8 mouse cellular contexts compared by ENCODE assay signal in the genomic region with DNA sequence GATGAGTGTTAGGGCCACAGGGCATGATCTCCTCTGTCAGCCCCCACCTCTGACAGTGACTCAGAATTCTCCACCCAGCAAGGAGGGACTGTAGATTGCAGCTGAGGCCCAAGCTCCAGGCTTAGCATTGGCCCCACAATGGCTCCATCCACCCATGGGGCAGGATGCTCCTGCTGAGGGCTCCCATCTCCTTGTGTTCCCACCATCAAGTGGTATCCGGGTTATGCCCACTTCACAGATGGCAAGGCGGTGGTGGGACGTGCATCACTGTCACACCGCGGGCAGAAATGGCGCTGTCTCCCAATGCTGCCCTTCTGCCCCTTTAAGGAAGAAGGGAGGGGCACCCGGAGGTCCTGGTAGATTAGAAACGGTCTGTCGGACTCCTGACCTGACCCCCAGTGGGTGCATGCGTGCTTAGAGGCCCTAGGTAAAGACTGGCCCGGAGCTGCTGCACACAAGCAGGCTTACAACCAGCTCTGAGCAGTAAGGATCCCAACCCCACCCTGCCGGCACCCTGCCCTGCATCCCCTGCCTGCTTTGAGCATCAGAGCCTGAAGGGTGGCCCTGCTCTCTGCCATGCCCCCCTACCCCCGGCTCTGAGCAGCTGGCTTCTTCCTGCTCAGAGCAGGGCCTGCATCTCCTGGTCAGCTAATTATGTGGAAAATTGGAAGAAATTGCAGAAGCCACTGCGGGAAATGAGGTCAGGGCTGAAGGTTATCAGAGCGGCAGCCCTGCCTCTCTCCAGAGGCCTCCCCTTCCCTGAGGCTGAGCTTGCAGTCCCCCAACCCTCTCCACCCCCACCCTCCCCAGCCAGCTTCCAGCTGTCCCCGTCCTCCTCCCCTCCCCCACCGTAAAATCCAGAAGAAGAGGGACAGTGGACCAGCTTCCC.
DNase-seq lines count a peak whose midpoint lies in the region; ATAC-seq and TF ChIP-seq lines count a peak whose summit lies in the region.

No protein-coding gene starts in this region.

- ATAC-seq in lung, postnatal 0 days: peak; percentile 13; the same call in 1 of the 2 replicates
- no peak for ATAC-seq in forebrain, embryonic 14.5 days
- peak; percentile 39 for ATAC-seq in stomach, embryonic 14.5 days (ENCODE audit: insufficient number of reproducible peaks, insufficient read depth, low FRiP score, low read depth)

- intact Hi-C loops in left cerebral cortex, postnatal 36 days (cut with DNase I): no loop called here

- no peak overlapping the region for H3K9ac ChIP-seq in lung, postnatal 0 days (replicated peaks; ENCODE audit: low read depth)
- H3K9ac ChIP-seq in forebrain, embryonic 14.5 days (ENCODE audit: low read length): peak overlapping the region; percentile 41; the same call in 1 of the 2 replicates
- H3K9ac ChIP-seq in stomach, embryonic 14.5 days (replicated peaks; ENCODE audit: low read depth, low read length): no peak overlapping the region

- no peak overlapping the region for H3K27ac ChIP-seq in lung, postnatal 0 days (ENCODE audit: low read length)
- peak overlapping the region; percentile 59 for H3K27ac ChIP-seq in forebrain, embryonic 14.5 days (ENCODE audit: low read depth, low read length)
- peak overlapping the region; percentile 72 for H3K27ac ChIP-seq in stomach, embryonic 14.5 days (ENCODE audit: low read length)

- TF ChIP-seq EP300 in lung, postnatal 0 days (IDR thresholded peaks at IDR 0.05): no peak

- no peak overlapping the region for H3K4me2 ChIP-seq in lung, postnatal 0 days (replicated peaks; ENCODE audit: low read depth, low read length)
- no peak overlapping the region for H3K4me2 ChIP-seq in forebrain, embryonic 14.5 days (ENCODE audit: low read length)
- H3K4me2 ChIP-seq in stomach, embryonic 14.5 days (replicated peaks; ENCODE audit: low read depth, low read length): no peak overlapping the region

- no peaks in the 10 kb centered on the region for H3K9me3 ChIP-seq in lung, postnatal 0 days (ENCODE audit: low read length)
- no peaks in the 10 kb centered on the region for H3K9me3 ChIP-seq in forebrain, embryonic 14.5 days (replicated peaks; ENCODE audit: control insufficient read depth, low read length)
- H3K9me3 ChIP-seq in stomach, embryonic 14.5 days (ENCODE audit: control insufficient read depth, low read depth, low read length): no peaks in the 10 kb centered on the region

- H3K4me3 ChIP-seq in lung, postnatal 0 days (ENCODE audit: low read depth, low read length): no peak overlapping the region
- H3K4me3 ChIP-seq in lung, adult 2 months (replicated peaks; ENCODE audit: extremely low read depth, low read depth, low read length): no peak overlapping the region
- H3K4me3 ChIP-seq in forebrain, embryonic 14.5 days (ENCODE audit: low read depth, low read length): no peak overlapping the region
- H3K4me3 ChIP-seq in stomach, embryonic 14.5 days (ENCODE audit: low read depth, low read length): no peak overlapping the region

- no peak for TF ChIP-seq CTCF in lung, postnatal 0 days (IDR thresholded peaks at IDR 0.05)
- TF ChIP-seq CTCF in lung, adult 2 months (IDR thresholded peaks at IDR 0.05; ENCODE audit: insufficient read depth, low read length): no peak

- no peak for DNase-seq in lung, postnatal 0 days (ENCODE audit: low spot score)
- no peak for DNase-seq in lung, adult 2 months
- DNase-seq in forebrain, embryonic 14.5 days (ENCODE audit: low spot score): peak; percentile 58
- peak; percentile 80 for DNase-seq in liver
- no peak for DNase-seq in left cerebral cortex, postnatal 36 days (ENCODE audit: low spot score in 2 of 2)
- DNase-seq in gastrocnemius, postnatal 4 days (ENCODE audit: low spot score in 2 of 2): no peak
- no peak for DNase-seq in left cerebral cortex, adult 11 months (ENCODE audit: low spot score)

- WGBS in lung, postnatal 0 days: 45% methylated on average over 16 of the region's 17 CpGs
- WGBS in lung, adult 2 months: 54% methylated on average over 17 of the region's 17 CpGs
- WGBS in forebrain, embryonic 14.5 days: 32% methylated on average over 16 of the region's 17 CpGs
- WGBS in stomach, embryonic 14.5 days: 30% methylated on average over 17 of the region's 17 CpGs

- no peak for TF ChIP-seq POLR2A in lung, adult 2 months (IDR thresholded peaks at IDR 0.05; ENCODE audit: borderline replicate concordance, extremely low read depth, low read depth, low read length)

- no peaks in the 10 kb centered on the region for H3K36me3 ChIP-seq in lung, postnatal 0 days (ENCODE audit: insufficient read depth, low read length)
- no peaks in the 10 kb centered on the region for H3K36me3 ChIP-seq in forebrain, embryonic 14.5 days (ENCODE audit: control insufficient read depth, insufficient read depth, low read length)
- H3K36me3 ChIP-seq in stomach, embryonic 14.5 days (ENCODE audit: control insufficient read depth, insufficient read depth, low read length): no peaks in the 10 kb centered on the region

- no peaks in the 10 kb centered on the region for H3K27me3 ChIP-seq in lung, postnatal 0 days (replicated peaks; ENCODE audit: insufficient read depth, low read length)
- H3K27me3 ChIP-seq in forebrain, embryonic 14.5 days (replicated peaks; ENCODE audit: control insufficient read depth, insufficient read depth, low read length): no peaks in the 10 kb centered on the region
- H3K27me3 ChIP-seq in stomach, embryonic 14.5 days (ENCODE audit: control insufficient read depth, insufficient read depth, low read length): no peaks in the 10 kb centered on the region

- H3K4me1 ChIP-seq in lung, postnatal 0 days (ENCODE audit: insufficient read depth, low read depth, low read length): no peaks in the 10 kb centered on the region; the same call in 1 of the 2 replicates
- peaks cover 5% of the 10 kb centered on the region for H3K4me1 ChIP-seq in lung, adult 2 months (ENCODE audit: control insufficient read depth, insufficient read depth, low read length)
- peaks cover 72% of the 10 kb centered on the region for H3K4me1 ChIP-seq in forebrain, embryonic 14.5 days (ENCODE audit: control insufficient read depth, insufficient read depth, low read length)
- peaks cover 56% of the 10 kb centered on the region for H3K4me1 ChIP-seq in stomach, embryonic 14.5 days (ENCODE audit: control insufficient read depth, insufficient read depth, low read length)

Comparison
In these comparisons a context has a peak if more than half of its experiments do, and no peak if none do; other contexts are left out.
1. DNase-seq: peak in forebrain, embryonic 14.5 days (single experiment) and liver (single experiment); none in lung, postnatal 0 days (single experiment), lung, adult 2 months (single experiment), left cerebral cortex, postnatal 36 days (0 of 2), gastrocnemius, postnatal 4 days (0 of 2) and left cerebral cortex, adult 11 months (single experiment).